Mouse (Mus musculus): ENCODE measurements at regions not wholly inside any gene's neighbourhood (a gene's known extent, or its start where the extent isn't known, plus 50 kb on each side); places are given as distances from the start of the nearest gene placed in this dataset.

DNA sequence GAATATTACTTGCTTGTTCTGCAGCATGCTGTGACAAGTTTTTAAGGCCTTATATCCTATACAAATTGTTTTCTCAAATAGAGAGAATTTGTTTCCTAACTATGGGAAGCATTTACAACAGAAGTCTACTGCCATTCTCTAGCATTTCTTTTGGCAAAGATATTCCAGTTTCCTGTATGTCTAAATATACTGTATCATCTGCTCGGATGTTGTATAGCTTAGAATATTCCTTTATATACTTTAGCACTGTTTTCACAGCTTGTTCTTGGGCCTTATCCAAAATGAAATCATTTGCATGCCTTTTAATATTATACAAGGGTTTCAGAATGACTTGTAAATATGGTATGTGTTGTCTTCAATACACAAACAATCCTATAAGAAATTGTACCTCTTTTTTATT lies 92.1 kb upstream of the Ins2 start:
- no peak for DNase-seq (ENCODE audit: low read depth, low spot score)

DNA sequence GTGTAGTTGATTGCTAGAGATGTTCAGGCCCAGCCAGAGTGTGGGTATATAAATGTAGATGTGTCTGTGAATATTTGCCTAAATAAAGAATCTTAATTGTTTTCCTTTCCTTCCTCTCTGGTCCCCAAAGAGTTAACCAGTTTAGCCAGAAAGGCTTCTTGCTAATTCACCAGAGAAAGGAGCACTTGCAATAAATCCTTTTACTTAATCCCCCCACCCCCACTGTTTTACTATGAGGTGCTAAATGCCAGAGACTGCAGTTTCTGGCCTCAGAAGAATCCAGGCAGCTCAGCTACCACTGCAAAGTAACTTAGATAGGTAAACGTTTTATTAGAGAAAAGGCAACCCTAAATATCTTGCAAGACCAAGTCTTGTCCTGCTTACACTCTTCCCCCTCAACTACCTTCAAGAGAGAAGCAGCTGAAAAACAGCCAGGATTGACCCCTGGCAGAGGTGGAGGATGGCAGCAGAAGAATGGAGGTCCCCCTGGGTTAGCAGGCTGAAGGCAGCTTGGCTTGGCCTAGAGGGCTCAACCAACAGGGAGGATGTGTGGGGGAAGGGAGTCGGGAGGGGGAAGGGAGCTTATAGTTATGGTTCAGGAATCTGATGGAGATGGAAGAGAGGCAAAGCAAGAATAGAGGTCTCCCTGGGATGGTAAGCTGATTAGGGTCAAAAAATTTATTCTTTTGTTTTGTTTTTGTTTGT lies 87.9 kb upstream of the Ins2 start:
- DNase-seq (ENCODE audit: low read depth, low spot score): peak; percentile 55

DNA sequence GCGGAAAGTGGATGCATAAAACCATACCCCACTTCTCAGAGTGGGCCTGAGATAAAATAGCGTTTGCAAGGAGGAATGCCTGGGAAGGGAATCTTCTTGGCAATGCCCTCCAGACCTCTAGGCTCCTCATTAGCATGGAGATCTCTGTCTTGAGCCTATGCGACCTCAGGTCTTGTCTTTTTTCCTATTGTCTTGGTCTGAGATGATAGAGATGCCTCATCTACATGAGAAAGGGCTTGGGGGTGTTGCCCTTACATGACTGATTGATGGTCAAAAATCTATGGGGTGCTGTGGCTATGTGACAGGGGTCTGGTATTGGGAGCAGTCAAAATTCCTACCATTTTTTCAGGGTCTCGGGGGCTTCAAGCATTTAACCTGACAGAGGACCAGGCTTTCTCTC lies 67.5 kb upstream of the Ins2 start:
- DNase-seq (ENCODE audit: low read depth, low spot score): no peak

DNA sequence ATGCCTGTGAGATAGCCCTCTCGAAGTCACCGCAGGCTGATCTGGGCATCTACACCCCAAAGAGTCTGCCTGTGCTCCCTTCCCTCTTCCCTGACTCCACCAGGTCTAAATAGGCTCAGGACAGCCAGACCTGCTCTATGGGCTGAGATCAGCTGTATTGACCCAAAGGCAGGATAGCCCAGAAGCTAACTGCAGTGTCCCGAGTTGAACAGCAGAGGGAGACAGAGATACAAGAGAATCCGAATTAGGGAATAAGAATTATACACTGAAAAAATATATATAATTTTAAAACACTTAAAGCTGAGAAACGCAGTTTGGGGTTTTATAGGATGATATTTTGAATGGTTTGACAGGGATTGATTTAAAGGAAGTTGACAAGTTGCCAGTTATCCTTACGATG lies 56.2 kb upstream of the Ins2 start:
- peak; percentile 56 for DNase-seq (ENCODE audit: low read depth, low spot score)

DNA sequence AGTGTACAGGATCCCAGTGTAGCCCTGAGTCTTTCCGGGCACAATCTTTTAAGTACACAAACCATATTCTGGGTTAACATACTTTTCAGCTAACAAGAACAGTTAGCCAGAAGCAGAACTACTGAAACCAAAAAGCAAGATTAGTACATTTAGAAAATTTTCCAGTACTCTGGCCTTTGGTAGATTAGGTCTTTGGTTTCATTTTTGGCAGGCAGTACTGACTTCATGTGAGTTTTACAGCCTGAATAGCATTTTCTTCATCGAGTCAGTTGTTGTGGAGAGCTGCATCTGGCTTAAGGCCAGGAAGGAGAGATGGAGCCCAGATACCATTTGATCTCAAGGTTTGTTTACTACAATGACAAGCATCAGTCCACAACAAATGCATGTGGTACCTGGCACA lies 51.3 kb upstream of the Ins2 start:
- no peak for DNase-seq (ENCODE audit: low read depth, low spot score)
